Mouse (Mus musculus) lung, adult 2 months (tissue): ENCODE results near the gene Tmprss9.

ENCODE experiments used
- CTCF ChIP-seq: fragments of 200-500 bp; IDR thresholded peaks from 2 replicates; pipeline ENCODE4 v1.5.1; 2011; ENCODE audit warnings: mild to moderate bottlenecking, low read length, control low read depth; ENCODE audit not compliant: insufficient read depth
- POLR2A ChIP-seq: fragments of 200-500 bp; IDR thresholded peaks from 2 replicates; pipeline ENCODE4 v1.6.1; 2011; ENCODE audit warnings: low read depth, mild to moderate bottlenecking, control low read depth, low read length, borderline replicate concordance; ENCODE audit errors: extremely low read depth

DNA sequence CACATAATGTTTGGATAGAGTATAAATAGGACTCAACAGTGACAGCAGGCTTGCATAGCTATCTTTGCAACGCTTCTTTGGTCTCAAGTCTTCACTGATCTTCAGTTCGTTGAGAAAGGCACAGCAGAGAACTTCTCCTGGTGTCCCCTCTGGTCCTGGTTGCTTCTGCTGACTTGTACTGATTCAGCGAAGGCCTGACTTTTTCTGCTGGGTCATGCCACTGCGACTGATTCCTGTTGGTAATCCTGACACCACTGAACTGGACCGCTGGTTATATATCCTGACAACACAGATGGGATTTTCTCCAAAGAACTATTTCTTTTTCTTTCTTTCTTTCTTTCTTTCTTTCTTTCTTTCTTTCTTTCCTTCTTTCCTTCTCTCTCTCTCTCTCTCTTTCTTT lies 49.1 kb upstream of the Tmprss9 start:
- no peak for TF ChIP-seq POLR2A
- TF ChIP-seq CTCF, result no peak
